Mouse (Mus musculus) bone marrow, adult 2 months (tissue): ENCODE results near the gene Fam219a. TPM values are rescaled to one million over a fixed set of nuclear protein-coding genes. Genes with fewer than 3 reads are reported as not detected.

Experiments
- H3K27ac ChIP-seq: fragments of 200-500 bp; 2 replicates; pipeline ENCODE4 v1.5.1; 2012; ENCODE audit warnings: low read depth, mild to moderate bottlenecking, control low read depth, inconsistent platforms, low read length; ENCODE audit not compliant: control insufficient read depth, poor library complexity, insufficient read depth
- H3K4me1 ChIP-seq: fragments of 200-500 bp; 2 replicates; pipeline ENCODE4 v1.6.1; 2011; ENCODE audit warnings: low read length; ENCODE audit not compliant: control insufficient read depth, insufficient read depth
- H3K4me3 ChIP-seq: fragments of 200-500 bp; replicated peaks from 2 replicates; pipeline ENCODE3; 2011; ENCODE audit warnings: mild to moderate bottlenecking, low read depth, low read length, control low read depth; ENCODE audit not compliant: control insufficient read depth
- CTCF ChIP-seq: fragments of 200-500 bp; IDR thresholded peaks from 2 replicates; pipeline ENCODE4 v1.5.1; 2011; ENCODE audit warnings: low read length, control low read depth; ENCODE audit not compliant: control insufficient read depth, insufficient read depth
- POLR2A ChIP-seq: fragments of 200-500 bp; IDR thresholded peaks from 2 replicates; pipeline ENCODE4 v1.6.1; 2011; ENCODE audit warnings: low read depth, mild to moderate bottlenecking, control low read depth, low read length, borderline replicate concordance; ENCODE audit not compliant: control insufficient read depth
- WGBS: fragments of 180-500 bp; shearing (Covaris S2); methylation state at CpG from one replicate; pipeline ENCODE4 v1.1.7; 2018; 5-methylcytosine and 5-hydroxymethylcytosine counted together
- polyA plus RNA-seq: library from polyadenylated mRNA; stranded (reverse); fragments of >200 nt; gene quantifications from 2 replicates; pipeline ENCODE4 v1.2.4, GENCODE M21; 2011; ENCODE audit warnings: low replicate concordance; ENCODE audit not compliant: missing spikeins, insufficient read depth, insufficient read length

The Fam219a gene
- 6.9 and 17.8 TPM in 2 replicates for polyA plus RNA-seq

DNA sequence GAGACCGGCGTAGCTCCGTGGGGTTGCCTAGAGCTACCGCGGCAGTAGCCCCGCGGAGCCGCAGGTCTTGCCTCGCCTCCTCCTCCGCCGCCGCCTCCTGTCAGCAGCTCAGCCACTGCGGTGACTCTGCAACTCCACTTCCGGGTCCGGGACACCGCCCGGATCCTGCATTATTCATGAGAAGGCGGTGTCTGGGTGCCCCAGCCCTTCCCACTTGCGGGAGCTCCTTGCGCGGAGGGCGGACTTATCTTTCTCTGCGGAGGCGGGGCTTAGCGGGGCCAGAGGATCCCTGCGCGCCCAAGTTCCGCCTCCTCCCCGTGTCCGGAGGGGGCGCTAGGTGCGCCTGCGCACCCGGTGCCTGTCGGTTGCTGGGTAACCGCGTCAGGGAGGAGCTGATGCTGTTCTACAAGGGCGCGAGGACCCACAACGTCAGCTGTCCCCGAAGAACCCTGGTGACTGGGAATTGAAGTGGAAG lies at the start of gene Fam219a, which contains the start of gene Dnaic1:
Gene Fam219a, minus strand, starts transcription at position 128 of the 475 bp plus-strand sequence.
Gene Dnaic1, plus strand, starts transcription at position 365 of the 475 bp plus-strand sequence.
- Histone ChIP-seq H3K4me1 (no peaks in the 10 kb centered on the region; the same call in 1 of the 2 replicates), H3K4me3 (peak within 1 kb of the TSS; percentile 78), H3K27ac (peak within 1 kb of the TSS; percentile 48; the same call in 1 of the 2 replicates)
- peak; percentile 73; the same call in 1 of the 2 replicates for TF ChIP-seq POLR2A
- peak; percentile 55; the same call in 1 of the 2 replicates for TF ChIP-seq CTCF
- under 1% methylated on average over 41 of the region's 41 CpGs for WGBS

DNA sequence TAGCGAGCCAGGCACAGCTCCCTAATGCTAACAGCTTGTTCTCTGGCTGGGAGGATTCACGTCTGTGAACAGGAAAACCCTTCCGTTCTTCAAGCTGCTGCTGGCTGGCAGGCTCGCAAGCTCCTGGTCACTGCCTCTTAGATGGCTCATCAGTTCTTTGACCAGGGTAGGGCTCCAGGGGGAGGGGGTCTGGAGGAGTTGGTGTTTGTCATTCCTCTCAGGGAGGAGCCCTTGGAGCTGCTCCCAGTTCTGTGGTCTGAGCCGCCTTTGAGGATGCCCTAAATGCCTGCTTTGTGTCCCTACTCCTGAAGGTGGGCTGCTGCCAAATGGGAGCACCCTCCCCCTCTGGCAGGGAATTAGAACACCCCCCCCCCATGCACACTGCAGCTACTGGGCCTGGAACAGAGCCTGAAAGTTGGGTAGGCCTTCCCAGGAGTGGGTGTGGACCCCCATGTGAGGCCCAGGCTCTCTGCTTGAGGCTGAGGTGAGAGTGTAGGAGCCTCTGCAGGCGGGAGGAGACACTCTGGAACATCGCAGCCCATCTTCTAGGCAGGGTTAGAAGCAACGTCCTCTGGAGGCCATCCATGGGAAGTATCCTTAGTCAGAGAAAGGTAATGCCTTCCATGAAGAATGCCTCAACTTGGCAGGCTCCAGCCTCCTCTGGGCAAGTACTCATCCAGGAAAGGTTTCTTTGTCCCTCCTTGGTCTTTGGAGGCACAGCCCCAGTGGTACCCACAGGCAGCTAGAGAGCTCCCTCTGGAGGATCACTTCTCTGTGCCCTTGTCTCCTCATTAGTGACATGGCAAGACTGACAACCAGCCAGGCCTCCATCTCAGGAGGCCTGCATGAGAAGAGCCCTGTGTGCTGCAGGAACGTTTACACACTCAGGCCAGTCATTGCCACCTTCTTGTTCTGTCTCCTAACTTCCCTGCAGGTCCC lies 46.6 kb upstream of the Fam219a start:
- TF ChIP-seq POLR2A (no peak), CTCF (no peak)
- Histone ChIP-seq H3K27ac (no peak overlapping the region), H3K4me3 (no peak overlapping the region), H3K4me1 (no peaks in the 10 kb centered on the region)
- WGBS, result 75% methylated on average over 9 of the region's 9 CpGs

DNA sequence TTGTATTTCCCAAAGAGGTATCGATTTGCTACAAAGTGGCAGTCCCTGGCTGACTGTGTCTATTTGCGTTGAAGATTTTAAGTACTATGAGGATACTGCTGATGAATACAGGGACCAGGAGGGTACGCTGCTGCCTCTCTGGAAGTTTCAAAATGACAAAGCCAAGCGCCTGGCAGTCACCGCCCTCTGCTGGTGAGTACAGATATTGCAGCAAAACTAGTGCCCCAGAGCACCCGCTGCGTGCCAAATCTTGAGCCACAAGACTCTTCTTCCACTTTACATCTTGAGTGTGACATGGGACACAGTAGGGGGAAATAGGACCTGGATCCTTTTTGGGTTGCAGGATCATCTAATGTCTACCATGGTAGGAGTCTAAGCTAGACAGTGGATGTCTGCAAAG lies 44.8 kb upstream of the Fam219a start:
- TF ChIP-seq CTCF, result peak; percentile 82
- no peak for TF ChIP-seq POLR2A
- Histone ChIP-seq H3K27ac (no peak overlapping the region), H3K4me1 (no peaks in the 10 kb centered on the region), H3K4me3 (no peak overlapping the region)
- whole genome bisulfite sequencing, result 9% methylated on average over 7 of the region's 7 CpGs

DNA sequence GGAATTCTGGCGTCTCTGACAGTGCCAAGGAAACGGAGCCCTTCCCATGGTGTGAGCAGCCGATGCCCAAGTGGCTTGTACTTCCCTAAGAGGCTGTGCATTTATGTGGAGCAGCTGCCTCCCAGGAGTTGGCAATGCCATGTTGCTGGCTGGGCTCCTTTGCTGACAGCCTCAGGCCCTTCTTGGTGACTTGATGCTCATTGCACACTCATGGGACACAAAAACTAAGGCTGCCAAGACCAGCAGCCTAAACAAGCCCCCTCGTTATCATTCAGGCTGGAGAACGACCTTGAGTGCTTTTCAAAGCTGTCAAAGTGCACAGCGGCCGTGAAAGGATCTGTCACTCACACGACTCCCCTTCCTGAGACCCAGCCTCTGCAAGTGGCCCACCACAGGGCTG lies 42.8 kb upstream of the Fam219a start:
- no peak for TF ChIP-seq POLR2A
- WGBS, result 69% methylated on average over 8 of the region's 8 CpGs
- Histone ChIP-seq H3K4me3 (no peak overlapping the region), H3K4me1 (no peaks in the 10 kb centered on the region), H3K27ac (no peak overlapping the region)

DNA sequence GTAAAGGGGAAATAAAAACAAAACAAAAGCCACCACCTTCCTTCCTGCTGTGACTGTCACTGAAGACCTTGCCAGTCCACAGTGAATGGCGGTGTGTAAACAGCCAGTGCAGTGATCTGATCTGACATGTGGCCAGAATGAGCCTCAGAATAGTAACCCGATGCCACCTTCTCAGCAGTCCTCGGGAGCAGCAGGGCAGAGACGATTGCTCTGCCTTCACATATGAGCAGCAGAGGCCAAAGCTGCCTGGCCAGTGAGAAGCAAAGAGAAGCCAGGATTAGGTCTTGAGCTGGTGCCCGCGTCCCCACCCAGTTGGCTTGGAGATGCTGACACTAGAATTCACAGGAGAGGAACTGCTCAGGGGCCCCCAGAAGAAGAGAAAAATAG lies 41.2 kb upstream of the Fam219a start:
- 48% methylated on average over 6 of the region's 6 CpGs for WGBS
- no peak for TF ChIP-seq POLR2A
- no peak for TF ChIP-seq CTCF
- Histone ChIP-seq H3K4me3 (no peak overlapping the region), H3K27ac (no peak overlapping the region), H3K4me1 (no peaks in the 10 kb centered on the region)

DNA sequence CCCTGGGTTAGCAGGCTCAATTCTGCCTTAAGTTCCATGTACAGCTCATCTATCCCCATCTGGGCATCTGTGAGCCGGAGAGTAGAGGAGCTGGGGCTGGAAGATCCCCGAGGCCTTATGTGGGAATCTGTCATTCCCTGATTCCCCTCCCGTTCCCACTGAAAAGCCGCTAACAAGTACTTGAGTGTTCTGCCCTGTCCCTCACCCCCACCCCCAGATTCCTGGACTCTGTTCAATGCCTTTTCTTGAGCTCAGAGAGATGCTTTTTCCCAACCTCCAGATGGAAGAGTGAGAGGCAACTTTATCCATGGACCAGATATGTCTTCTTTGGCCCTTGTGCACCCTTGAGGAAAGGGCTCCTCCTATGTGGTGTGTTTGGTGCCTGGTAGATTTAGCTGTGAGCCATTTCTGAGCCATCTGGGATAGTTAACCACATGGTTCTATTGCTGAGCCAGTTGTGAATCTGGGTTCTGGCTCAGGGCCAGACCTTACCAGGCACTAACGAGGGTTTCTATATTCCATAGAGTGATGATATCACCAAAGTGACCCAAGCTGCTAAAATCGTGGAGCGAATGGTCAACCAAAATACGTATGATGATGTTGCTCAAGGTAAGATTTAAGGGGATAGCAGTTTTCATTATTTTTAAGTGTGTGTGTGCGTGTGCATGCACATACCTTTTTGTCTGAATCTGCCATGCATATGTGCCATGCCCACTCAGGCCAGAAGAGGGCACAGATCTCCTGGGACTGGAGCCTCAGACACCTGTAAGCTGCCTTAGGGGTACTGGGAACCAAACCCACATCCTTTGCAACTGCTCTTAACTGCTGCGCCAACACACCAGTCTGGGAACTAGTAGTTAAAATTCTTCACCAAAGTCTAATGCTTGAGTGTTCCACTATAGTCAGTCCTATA lies 40.6 kb upstream of the Fam219a start:
- H3K27ac ChIP-seq, result no peak overlapping the region
- 75% methylated on average over 10 of the region's 10 CpGs for WGBS
- TF ChIP-seq CTCF (no peak), POLR2A (no peak)
- H3K4me3 ChIP-seq, result no peak overlapping the region
- no peaks in the 10 kb centered on the region for H3K4me1 ChIP-seq

DNA sequence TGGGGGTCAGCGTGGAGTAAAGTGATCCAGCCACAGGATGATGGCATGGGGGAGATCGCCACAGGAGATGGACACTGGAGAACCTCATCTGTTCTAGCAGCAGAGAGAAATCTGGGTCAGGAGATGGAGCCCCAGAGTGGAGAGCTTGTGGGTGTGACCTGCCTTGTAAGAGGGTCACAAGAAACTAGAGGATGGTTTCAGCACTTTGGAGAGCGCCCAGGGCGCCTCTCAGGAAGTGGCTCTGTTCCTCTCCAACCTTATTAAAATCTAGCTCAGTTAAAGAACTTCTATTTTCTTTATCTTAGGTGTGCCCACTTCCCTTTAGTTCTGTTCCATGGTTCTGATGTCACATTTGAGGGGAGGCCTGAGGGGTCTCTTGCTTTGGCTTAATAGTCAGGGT lies 37.4 kb upstream of the Fam219a start:
- TF ChIP-seq CTCF (no peak), POLR2A (no peak)
- 33% methylated on average over 4 of the region's 4 CpGs for WGBS
- Histone ChIP-seq H3K4me1 (no peaks in the 10 kb centered on the region), H3K27ac (no peak overlapping the region), H3K4me3 (no peak overlapping the region)
